Mouse (Mus musculus): ENCODE results near the gene Baz2b.

DNA sequence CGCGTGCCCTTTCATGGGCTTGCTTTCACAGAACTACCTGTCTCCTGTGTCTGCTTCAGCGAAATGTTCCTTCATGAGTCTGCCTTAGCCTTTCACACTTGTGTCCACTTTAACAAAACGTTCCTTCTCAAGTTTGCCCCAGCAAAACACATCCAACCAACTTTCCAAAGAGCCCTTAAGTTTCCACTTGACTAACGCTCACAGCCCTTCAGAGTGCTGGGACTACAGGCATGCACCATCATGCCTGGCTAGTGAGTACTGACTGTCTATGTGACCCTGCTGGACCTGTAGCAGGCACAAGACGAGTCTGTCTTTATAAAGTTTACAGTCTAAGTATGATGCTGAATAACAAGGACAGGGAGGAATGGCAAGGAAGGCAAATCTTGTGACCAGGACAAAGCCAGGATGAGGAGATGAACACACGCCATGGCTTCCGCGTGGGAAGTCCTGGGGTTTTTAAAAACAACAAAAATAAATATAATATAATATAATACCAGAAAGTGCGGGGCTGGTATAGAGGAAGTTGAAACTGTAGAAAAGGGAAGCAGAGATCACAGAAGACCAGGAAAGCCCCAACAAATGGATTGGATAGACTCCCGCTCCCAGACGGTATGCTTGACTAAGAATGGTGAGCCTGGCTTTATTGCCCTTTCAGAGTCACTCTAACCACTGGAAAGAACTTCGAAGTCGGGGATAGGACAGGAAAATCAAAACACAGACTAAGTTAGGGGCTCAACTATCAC lies 120.7 kb downstream of the Baz2b start:
- TF ChIP-seq CTCF (conservative IDR thresholded peaks at IDR 0.05; ENCODE audit: low read length) (no peak), NANOG (IDR thresholded peaks at IDR 0.05; ENCODE audit: borderline replicate concordance, low read length) (no peak)
